In genomic region chr3:36762847-36763246, GRCm38 (mm10) we compare ENCODE assay signal across 29 mouse cellular contexts.
DNase-seq lines count a peak whose midpoint lies in the region; ATAC-seq and TF ChIP-seq lines count a peak whose summit lies in the region.
"Had no signal": no experiment of that assay in that cellular context is flagged by ENCODE, and none has a peak within 500 bp of the region (broad histone marks: within the 10 kb centered on the region; RNA-seq: fewer than 3 reads in every experiment).

No protein-coding gene starts in this region.

- intact Hi-C loops in left cerebral cortex, adult 2 months (cut with DNase I) = no loop called here

- H3K4me1 ChIP-seq in liver, adult 2 months (ENCODE audit: control insufficient read depth, insufficient read depth, low read length) = peaks cover 4% of the 10 kb centered on the region
- 0 out of 2 replicates have a peak, but pooled peaks cover 4% of the 10 kb centered on the region for H3K4me1 ChIP-seq in liver, embryonic 11.5 days (replicated peaks; ENCODE audit: control insufficient read depth, insufficient read depth, low read length)
- H3K4me1 ChIP-seq: forebrain, embryonic 13.5 days; heart, embryonic 15.5 days; hindbrain, embryonic 12.5 days; intestine, embryonic 15.5 days; limb, embryonic 10.5 days; limb, embryonic 15.5 days; liver, embryonic 15.5 days; midbrain, embryonic 10.5 days; midbrain, embryonic 15.5 days; neural tube, embryonic 15.5 days; stomach, embryonic 15.5 days had no signal

- no peaks in the 10 kb centered on the region for H3K27me3 ChIP-seq in liver, adult 2 months (ENCODE audit: control insufficient read depth, insufficient read depth, low read length)
- H3K27me3 ChIP-seq in liver, embryonic 11.5 days (replicated peaks; ENCODE audit: control insufficient read depth, insufficient read depth, low read length) = no peaks in the 10 kb centered on the region
- H3K27me3 ChIP-seq: forebrain, embryonic 13.5 days; heart, embryonic 15.5 days; hindbrain, embryonic 12.5 days; intestine, embryonic 15.5 days; limb, embryonic 15.5 days; liver, embryonic 15.5 days; midbrain, embryonic 15.5 days; neural tube, embryonic 15.5 days; stomach, embryonic 15.5 days had no signal

- H3K9me3 ChIP-seq in liver, embryonic 11.5 days (ENCODE audit: control insufficient read depth, low read length) = no peaks in the 10 kb centered on the region
- H3K9me3 ChIP-seq: forebrain, embryonic 13.5 days; G1E; heart, embryonic 15.5 days; hindbrain, embryonic 12.5 days; intestine, embryonic 15.5 days; limb, embryonic 10.5 days; limb, embryonic 15.5 days; liver, embryonic 15.5 days; midbrain, embryonic 15.5 days; neural tube, embryonic 15.5 days; stomach, embryonic 15.5 days had no signal

- no peak overlapping the region for H3K4me2 ChIP-seq in liver, embryonic 11.5 days
- H3K4me2 ChIP-seq: forebrain, embryonic 13.5 days; heart, embryonic 15.5 days; hindbrain, embryonic 12.5 days; intestine, embryonic 15.5 days; limb, embryonic 15.5 days; liver, embryonic 15.5 days; midbrain, embryonic 15.5 days; neural tube, embryonic 15.5 days; stomach, embryonic 15.5 days had no signal

- no peak for TF ChIP-seq CTCF in liver, adult 2 months (IDR thresholded peaks at IDR 0.05; ENCODE audit: low read depth, low read length)
- TF ChIP-seq CTCF in left cerebral cortex, adult 2 months (IDR thresholded peaks at IDR 0.05) = no peak

- peak; percentile 24 for DNase-seq in kidney, adult 11 months
- DNase-seq in kidney, adult 18-20 months = no peak
- peak; percentile 30 for DNase-seq in liver, adult 2 months (ENCODE audit: extremely low read depth, low read depth, low spot score)
- DNase-seq in liver, embryonic 11.5 days (ENCODE audit: low spot score) = no peak
- peak; percentile 71 for DNase-seq in 416B (ENCODE audit: low read depth)
- DNase-seq in kidney, postnatal 36 days = peak; percentile 26 to 65
- no peak for DNase-seq in left cerebral cortex, adult 2 months (ENCODE audit: extremely low spot score in 1 of 2, low spot score in 2 of 2)
- DNase-seq: adrenal gland, postnatal 10 days; cerebellum, adult 8-10 months; cerebellum, postnatal 25 days; gastrocnemius, postnatal 25 days; heart, postnatal 36 days; layer of hippocampus, postnatal 36 days; retina, postnatal 1 day; right cerebral cortex, postnatal 14 days; thymus, postnatal 25 days had no signal

- H3K9ac ChIP-seq in liver, adult 2 months (ENCODE audit: low read depth, low read length) = no peak overlapping the region
- H3K9ac ChIP-seq in liver, embryonic 11.5 days (ENCODE audit: low read depth, low read length) = no peak overlapping the region
- H3K9ac ChIP-seq: forebrain, embryonic 13.5 days; heart, embryonic 15.5 days; hindbrain, embryonic 12.5 days; intestine, embryonic 15.5 days; limb, embryonic 15.5 days; liver, embryonic 15.5 days; midbrain, embryonic 15.5 days; neural tube, embryonic 15.5 days; stomach, embryonic 15.5 days had no signal

- no peaks in the 10 kb centered on the region for H3K79me2 ChIP-seq in liver, adult 2 months (ENCODE audit: control insufficient read depth, insufficient read depth, low read length)

- TF ChIP-seq POLR2A in liver, adult 2 months (IDR thresholded peaks at IDR 0.05; ENCODE audit: extremely low read depth, insufficient read depth, low read length) = no peak

- 64% methylated on average over 3 of the region's 3 CpGs for WGBS in liver, adult 2 months
- 51% methylated on average over 3 of the region's 3 CpGs for WGBS in liver, embryonic 11.5 days

- 0 out of 2 replicates have a peak overlapping the region, but pooled peaks have one; percentile 23 for H3K27ac ChIP-seq in liver, adult 2 months (replicated peaks; ENCODE audit: insufficient read depth, low read depth, low read length)
- H3K27ac ChIP-seq in liver, embryonic 11.5 days (ENCODE audit: low read depth, low read length) = no peak overlapping the region
- H3K27ac ChIP-seq in left cerebral cortex, adult 2 months = no peak overlapping the region
- H3K27ac ChIP-seq: forebrain, embryonic 13.5 days; heart, embryonic 15.5 days; hindbrain, embryonic 12.5 days; hindbrain, postnatal 0 days; intestine, embryonic 15.5 days; limb, embryonic 10.5 days; limb, embryonic 15.5 days; liver, embryonic 15.5 days; midbrain, embryonic 10.5 days; midbrain, embryonic 15.5 days; neural tube, embryonic 15.5 days; stomach, embryonic 15.5 days had no signal

- ATAC-seq in liver, embryonic 11.5 days (replicated peaks; ENCODE audit: low FRiP score) = no peak
- ATAC-seq: hindbrain, postnatal 0 days; intestine, embryonic 15.5 days had no signal

- H3K36me3 ChIP-seq in liver, adult 2 months (ENCODE audit: control insufficient read depth, insufficient read depth, low read length) = no peaks in the 10 kb centered on the region
- no peaks in the 10 kb centered on the region for H3K36me3 ChIP-seq in liver, embryonic 11.5 days (ENCODE audit: control insufficient read depth, insufficient read depth, low read length)
- H3K36me3 ChIP-seq: G1E; heart, embryonic 15.5 days; hindbrain, embryonic 12.5 days; intestine, embryonic 15.5 days; limb, embryonic 10.5 days; limb, embryonic 15.5 days; liver, embryonic 15.5 days; midbrain, embryonic 10.5 days; midbrain, embryonic 15.5 days; neural tube, embryonic 15.5 days; stomach, embryonic 15.5 days had no signal

- H3K4me3 ChIP-seq in liver, adult 2 months (ENCODE audit: insufficient read depth, low read depth, low read length) = no peak overlapping the region
- H3K4me3 ChIP-seq in liver, embryonic 11.5 days (ENCODE audit: low read depth, low read length) = no peak overlapping the region
- H3K4me3 ChIP-seq in left cerebral cortex, adult 2 months = no peak overlapping the region
- H3K4me3 ChIP-seq: forebrain, embryonic 13.5 days; heart, embryonic 15.5 days; hindbrain, embryonic 12.5 days; intestine, embryonic 15.5 days; limb, embryonic 10.5 days; limb, embryonic 15.5 days; liver, embryonic 15.5 days; midbrain, embryonic 10.5 days; midbrain, embryonic 15.5 days; neural tube, embryonic 15.5 days; stomach, embryonic 15.5 days had no signal

Comparison
In these comparisons a context has a peak if more than half of its experiments do, and no peak if none do; other contexts are left out.
1. DNase-seq: peak in kidney, adult 11 months (single experiment), liver, adult 2 months (single experiment), 416B (single experiment) and kidney, postnatal 36 days (2 of 2); none in kidney, adult 18-20 months (single experiment), liver, embryonic 11.5 days (single experiment) and left cerebral cortex, adult 2 months (0 of 2).